Mouse (Mus musculus) kidney, adult 2 months (tissue): ENCODE measurements around the gene Gm9821.

ENCODE experiments used
- CTCF ChIP-seq: fragments of 200-500 bp; conservative IDR thresholded peaks from 2 replicates; pipeline ENCODE4 v1.5.1; 2011; ENCODE audit warnings: low read depth, mild to moderate bottlenecking, control low read depth, low read length, moderate library complexity, mixed read lengths; ENCODE audit not compliant: insufficient read depth, insufficient read length
- POLR2A ChIP-seq: fragments of 200-500 bp; IDR thresholded peaks from one replicate; pipeline ENCODE4 v1.6.1; 2011; ENCODE audit warnings: low read depth, low read length, control low read depth

- TF ChIP-seq CTCF, result no peak
- TF ChIP-seq POLR2A, result no peak
These were observed 10.4 kb downstream of the Gm9821 start for GRCm38 (mm10) chr2:91955875-91956274.
